Mouse (Mus musculus) mouse embryonic stem cell (cell line): ENCODE results near the gene Crk.

Experiments
- in situ Hi-C, 2 experiments: fragments of 300-500 bp; cut with MboI; formaldehyde crosslinking; loops; 1 replicate in 1 of 2; 3 replicates in 1 of 2; pipeline ENCODE4 v1.14.3; 2019 to 2020; ENCODE audit warnings: low sequenced_read_pairs in 2 of 2, low pct_unique_long_range_greater_than_20kb in 1 of 2, mixed read lengths in 1 of 2; ENCODE audit not compliant: unreplicated experiment in 1 of 2

The Crk gene

GRCm38 (mm10) chr11:75678747-75679438 is at the start of gene Crk:
Gene Crk, plus strand, starts transcription at chr11:75679259.
- in situ Hi-C loops = no loop called here

DNA sequence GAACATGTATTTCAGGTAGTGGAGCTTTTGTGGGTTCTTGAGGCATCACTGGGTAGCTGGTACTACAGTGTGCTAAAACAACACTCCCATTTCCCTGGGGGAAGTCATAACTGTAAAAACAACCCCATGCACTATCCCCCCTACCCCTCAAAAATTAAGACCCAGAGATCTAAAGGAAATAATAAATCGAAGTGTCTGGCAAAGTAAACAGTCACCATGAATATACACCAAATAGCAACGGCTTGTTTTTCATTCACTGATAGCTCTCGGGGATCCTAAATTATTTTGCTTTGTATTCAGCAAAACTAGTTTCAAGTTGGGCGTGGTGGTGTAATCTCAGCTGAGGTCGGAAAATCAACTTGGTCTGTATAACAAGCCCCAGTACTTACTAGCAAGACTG is 49.0 kb upstream of the Crk start:
- in situ Hi-C loops = no loop called here

DNA sequence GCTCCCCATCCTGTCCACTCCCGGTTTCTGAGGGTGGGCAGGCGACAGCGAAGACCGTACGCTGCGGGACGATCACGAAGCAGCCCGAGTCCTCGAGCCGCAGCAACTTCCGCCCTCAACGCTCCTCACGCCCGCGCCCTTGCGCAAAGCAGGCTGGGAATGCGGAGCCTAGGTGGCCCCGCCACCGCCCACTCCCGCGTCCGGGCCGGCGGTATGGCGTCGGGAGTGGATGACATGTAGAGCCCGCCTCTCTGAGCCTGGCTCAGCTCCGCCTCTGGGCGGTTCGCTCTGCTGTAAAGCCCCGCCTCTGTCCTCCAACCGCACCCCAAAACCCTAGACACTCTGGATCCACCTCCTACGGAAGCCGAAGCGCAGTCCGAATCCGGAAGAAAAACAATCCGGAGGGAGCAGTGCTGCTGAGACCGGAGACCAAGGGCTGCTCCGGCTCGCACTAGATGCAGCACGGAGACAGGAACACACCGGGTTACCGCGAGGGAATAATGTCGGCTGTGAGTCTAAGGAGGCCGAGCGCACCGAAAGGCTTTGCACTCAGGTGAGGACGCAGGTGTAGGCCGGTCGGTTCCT is 48.3 kb upstream of the Crk start, which contains the start of gene Inpp5k:
Gene Inpp5k (plus strand): TSS at position 344 of the 585 bp plus-strand sequence.
- in situ Hi-C loops = no loop called here

DNA sequence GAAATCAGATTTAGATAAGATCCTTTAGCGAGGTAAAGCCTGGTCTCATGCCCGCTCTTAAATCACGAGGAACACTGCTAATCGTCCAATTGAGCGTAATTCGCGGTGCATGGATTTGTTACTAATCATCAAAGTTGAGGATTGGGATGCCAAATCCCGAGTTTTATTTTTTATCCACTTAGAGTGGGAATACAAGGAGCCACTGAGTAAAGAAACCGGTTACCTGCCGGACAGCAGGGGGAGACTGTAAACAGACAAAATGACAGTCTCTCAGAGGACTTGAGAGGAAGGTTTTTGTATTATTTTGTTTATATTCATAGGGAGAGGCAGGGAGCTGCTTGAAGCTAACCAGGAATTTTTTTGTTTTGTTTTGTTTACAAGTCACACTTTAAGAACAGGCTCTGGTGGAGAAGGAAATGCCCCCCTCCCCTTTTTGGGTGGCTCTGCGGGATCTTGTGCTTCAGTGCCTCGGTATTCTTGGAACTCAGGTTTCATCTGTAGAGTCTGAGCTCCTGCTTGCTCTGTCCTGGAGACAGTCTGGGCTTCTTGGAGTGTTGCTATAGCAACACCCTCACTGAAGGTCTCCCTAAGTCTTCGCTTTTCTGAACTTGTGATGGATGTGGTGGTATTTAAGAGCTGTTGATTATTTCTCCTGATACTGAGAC is 47.4 kb upstream of the Crk start:
- in situ Hi-C loops = no loop called here

- in situ Hi-C loops = no loop called here
Observed at GRCm38 (mm10) chr11:75632921-75633320, 46.1 kb upstream of the Crk start.

DNA sequence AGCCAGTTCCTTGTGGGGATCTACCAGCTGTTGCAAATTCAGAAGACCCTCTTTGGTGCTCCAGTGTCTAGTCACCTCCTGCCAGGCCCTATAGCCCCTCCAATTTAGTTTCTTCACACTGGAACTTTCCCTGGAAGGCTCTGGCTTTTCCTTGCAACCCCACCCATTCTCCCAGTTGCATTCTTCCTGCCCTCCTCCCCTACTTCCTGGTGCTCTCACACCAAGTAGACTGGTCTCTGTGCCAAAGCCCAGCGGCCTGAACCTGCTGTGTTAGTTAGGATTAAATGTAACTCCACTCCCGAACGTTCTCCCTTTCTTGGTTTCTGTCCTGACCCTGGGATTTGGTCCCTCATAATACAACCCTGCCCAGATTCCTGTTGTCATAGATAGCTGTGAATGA is 44.3 kb upstream of the Crk start:
- in situ Hi-C loops = no loop called here

- in situ Hi-C loops = no loop called here
Observed at GRCm38 (mm10) chr11:75635315-75635714, 43.7 kb upstream of the Crk start.

GRCm38 (mm10) chr11:75643323-75643722 is 35.7 kb upstream of the Crk start:
- in situ Hi-C loops = no loop called here

GRCm38 (mm10) chr11:75644684-75645083 is 34.4 kb upstream of the Crk start:
- in situ Hi-C loops = no loop called here

GRCm38 (mm10) chr11:75647681-75648211 is 31.3 kb upstream of the Crk start:
- in situ Hi-C loops = no loop called here

- in situ Hi-C loops = no loop called here
Observed at GRCm38 (mm10) chr11:75649155-75649561, 29.9 kb upstream of the Crk start.

DNA sequence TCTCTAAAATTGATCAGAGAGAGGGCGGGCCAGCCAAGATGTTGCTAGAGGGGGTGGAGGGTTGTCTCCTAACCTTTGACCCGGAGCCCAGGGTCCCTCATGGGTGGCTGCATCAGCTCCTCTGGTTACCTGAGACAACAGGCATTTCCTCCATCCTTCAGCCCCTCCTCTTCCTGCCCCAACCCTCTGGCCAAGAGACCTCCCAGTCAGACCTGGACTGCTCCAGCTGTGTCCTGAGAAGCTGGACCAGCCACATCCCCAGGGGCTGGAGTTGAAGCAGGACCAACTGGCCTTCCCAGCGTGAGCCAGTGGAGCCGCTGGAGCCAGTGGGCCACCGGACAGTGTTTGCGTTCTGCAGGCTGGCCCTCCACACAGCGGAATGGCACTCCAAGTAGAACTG is 28.7 kb upstream of the Crk start, which contains the start of gene Myo1c:
Gene Myo1c (plus strand): TSS at position 194 of the 400 bp plus-strand sequence.
- in situ Hi-C loops = no loop called here

- in situ Hi-C loops = no loop called here
Observed at GRCm38 (mm10) chr11:75650958-75651425, 28.1 kb upstream of the Crk start.

GRCm38 (mm10) chr11:75651426-75652221 is 27.4 kb upstream of the Crk start:
- in situ Hi-C loops = no loop called here

GRCm38 (mm10) chr11:75652222-75652941 is 26.7 kb upstream of the Crk start:
- in situ Hi-C loops = no loop called here

DNA sequence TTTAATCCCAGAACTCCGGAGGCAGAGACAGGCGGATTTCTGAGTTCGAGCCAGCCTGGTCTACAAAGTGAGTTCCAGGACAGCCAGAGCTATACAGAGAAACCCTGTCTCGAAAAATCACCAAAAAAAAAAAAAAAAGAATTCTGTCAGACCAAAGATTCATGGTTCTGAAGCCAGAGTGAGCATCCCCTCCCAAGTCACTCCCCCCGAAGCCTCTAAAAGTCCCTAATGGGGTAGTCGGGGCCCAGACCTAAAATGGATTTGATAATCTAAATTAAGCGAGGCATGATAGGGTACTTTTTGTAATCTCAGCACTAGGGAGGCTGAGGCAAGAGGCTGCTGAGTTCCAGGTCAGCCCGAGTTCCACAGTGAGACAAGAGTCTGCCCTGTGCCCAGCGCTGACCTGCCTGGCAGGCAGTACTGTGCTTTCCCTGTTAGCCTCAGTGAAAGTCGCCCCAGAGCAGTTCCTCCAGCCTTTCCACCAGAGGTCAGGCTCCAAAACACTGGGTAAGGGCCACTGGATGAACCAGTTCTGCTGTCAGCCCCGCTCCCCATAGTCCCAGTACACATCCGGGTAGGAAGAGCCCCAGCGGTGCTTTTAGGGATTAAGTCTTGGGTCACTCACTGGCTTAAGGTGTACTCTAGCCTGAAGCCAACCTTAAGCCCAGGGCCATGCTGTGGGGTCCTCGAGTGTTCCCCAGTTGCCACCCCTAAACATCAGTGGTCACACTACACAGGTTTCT is 25.9 kb upstream of the Crk start:
- in situ Hi-C loops = no loop called here

GRCm38 (mm10) chr11:75653781-75654470 is 25.1 kb upstream of the Crk start:
- in situ Hi-C loops = no loop called here
